Mouse (Mus musculus) testis, adult 2 months (tissue): ENCODE results near the gene Fcrl1. TPM values are rescaled to one million over a fixed set of nuclear protein-coding genes. Genes with fewer than 3 reads are reported as not detected.

Experiments
- H3K27ac ChIP-seq: fragments of 200-500 bp; 2 replicates; pipeline ENCODE4 v1.5.1; 2012; ENCODE audit warnings: low read depth, low read length; ENCODE audit not compliant: control insufficient read depth, insufficient read depth
- H3K27me3 ChIP-seq: fragments of 200-500 bp; 2 replicates; pipeline ENCODE4 v1.6.1; 2012; ENCODE audit warnings: mild to moderate bottlenecking, low read length, moderate library complexity; ENCODE audit not compliant: control insufficient read depth, insufficient read depth
- H3K36me3 ChIP-seq: fragments of 200-500 bp; 2 replicates; pipeline ENCODE4 v1.6.1; 2012; ENCODE audit warnings: mild to moderate bottlenecking, low read length; ENCODE audit not compliant: control insufficient read depth, insufficient read depth
- H3K4me1 ChIP-seq: fragments of 200-500 bp; 2 replicates; pipeline ENCODE4 v1.6.1; 2012; ENCODE audit warnings: low read length; ENCODE audit not compliant: control insufficient read depth, insufficient read depth
- H3K4me3 ChIP-seq: fragments of 200-500 bp; 2 replicates; pipeline ENCODE4 v1.5.1; 2012; ENCODE audit warnings: low read depth, mild to moderate bottlenecking, low read length, moderate library complexity, mixed read lengths; ENCODE audit not compliant: control insufficient read depth
- CTCF ChIP-seq: fragments of 200-500 bp; IDR thresholded peaks from 2 replicates; pipeline ENCODE4 v1.5.1; 2012; ENCODE audit warnings: low read depth, mild to moderate bottlenecking, inconsistent platforms, low read length, moderate library complexity; ENCODE audit not compliant: control insufficient read depth, insufficient read depth, insufficient replicate concordance
- POLR2A ChIP-seq: fragments of 200-500 bp; IDR thresholded peaks from 2 replicates; pipeline ENCODE4 v1.6.1; 2012; ENCODE audit warnings: low read depth, mild to moderate bottlenecking, inconsistent platforms, low read length, moderate library complexity; ENCODE audit not compliant: control insufficient read depth
- polyA plus RNA-seq: library from polyadenylated mRNA; depleted of rRNA; stranded (reverse); fragments of >200 nt; gene quantifications from 2 replicates; pipeline ENCODE4 v1.2.3, GENCODE M21; 2012

The Fcrl1 gene
- polyA plus RNA-seq, 1 experiment, result not detected

GRCm38 (mm10) chr3:87385105-87385504 is 8.9 kb downstream of the Fcrl1 start:
- Histone ChIP-seq H3K4me3 (no peak overlapping the region), H3K4me1 (no peaks in the 10 kb centered on the region; the same call in 1 of the 2 replicates), H3K27ac (no peak overlapping the region), H3K27me3 (no peaks in the 10 kb centered on the region), H3K36me3 (no peaks in the 10 kb centered on the region)
- TF ChIP-seq POLR2A, result no peak
- TF ChIP-seq CTCF, result no peak

GRCm38 (mm10) chr3:87390935-87391334 is 14.7 kb downstream of the Fcrl1 start:
- TF ChIP-seq CTCF (no peak), POLR2A (no peak)

DNA sequence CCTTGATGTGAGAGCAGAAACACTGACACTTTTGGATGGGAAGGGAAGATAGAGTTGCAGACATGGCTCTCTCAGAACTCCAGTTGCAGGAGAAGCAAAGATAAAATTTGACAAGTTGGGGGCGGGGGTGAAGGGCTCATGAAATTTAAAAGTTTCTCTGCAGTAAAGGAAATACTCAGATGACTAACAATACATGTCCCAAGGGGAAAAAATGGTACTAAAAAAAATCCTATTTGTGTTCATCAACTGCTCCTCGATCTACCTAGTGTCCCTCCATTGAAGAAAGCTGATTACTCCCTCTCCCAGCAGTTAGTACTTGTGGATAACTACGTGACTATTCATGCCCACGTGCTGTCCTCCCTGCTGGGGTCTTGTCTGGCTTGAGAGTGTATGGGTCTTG is 22.6 kb downstream of the Fcrl1 start:
- H3K27me3 ChIP-seq, result no peaks in the 10 kb centered on the region

More at GRCm38 (mm10) chr3:87390935-87391334, 14.7 kb downstream of the Fcrl1 start:
- no peaks in the 10 kb centered on the region for H3K4me1 ChIP-seq
- no peak overlapping the region for H3K27ac ChIP-seq
- H3K36me3 ChIP-seq, result no peaks in the 10 kb centered on the region
- no peak overlapping the region for H3K4me3 ChIP-seq
- H3K27me3 ChIP-seq, result no peaks in the 10 kb centered on the region

GRCm38 (mm10) chr3:87399906-87400305 is 23.7 kb downstream of the Fcrl1 start:
- Histone ChIP-seq H3K27ac (no peak overlapping the region), H3K4me1 (no peaks in the 10 kb centered on the region), H3K27me3 (no peaks in the 10 kb centered on the region), H3K4me3 (no peak overlapping the region), H3K36me3 (no peaks in the 10 kb centered on the region)
- TF ChIP-seq CTCF, result no peak
- no peak for TF ChIP-seq POLR2A

More for the DNA sequence above, 22.6 kb downstream of the Fcrl1 start:
- no peak for TF ChIP-seq CTCF
- TF ChIP-seq POLR2A, result no peak
- H3K4me1 ChIP-seq, result no peaks in the 10 kb centered on the region
- H3K27ac ChIP-seq, result no peak overlapping the region
- H3K4me3 ChIP-seq, result no peak overlapping the region
- no peaks in the 10 kb centered on the region for H3K36me3 ChIP-seq

DNA sequence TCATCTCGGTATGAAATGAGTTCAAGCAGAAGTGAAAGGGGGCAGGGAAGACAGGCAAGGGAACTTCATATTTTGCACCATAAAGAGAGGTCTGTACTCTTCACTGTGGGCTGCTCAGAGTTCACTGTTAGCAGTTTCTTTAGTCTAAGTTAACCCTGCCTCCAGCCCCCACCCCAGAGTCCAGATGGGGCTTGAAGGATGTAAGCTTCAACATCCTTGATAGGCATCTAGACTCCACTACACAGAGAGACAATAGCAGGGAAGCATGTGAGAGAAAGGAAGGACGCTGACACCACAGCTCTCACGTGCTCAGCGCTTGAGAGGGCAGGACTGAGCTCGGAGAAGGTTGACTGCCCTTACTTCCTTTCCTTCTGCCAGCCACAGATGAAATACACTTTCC is 25.1 kb downstream of the Fcrl1 start:
- no peak overlapping the region for H3K27ac ChIP-seq
- no peaks in the 10 kb centered on the region for H3K27me3 ChIP-seq
- H3K4me3 ChIP-seq, result no peak overlapping the region
- no peak for TF ChIP-seq CTCF
- TF ChIP-seq POLR2A, result no peak
- H3K4me1 ChIP-seq, result no peaks in the 10 kb centered on the region
- H3K36me3 ChIP-seq, result no peaks in the 10 kb centered on the region

GRCm38 (mm10) chr3:87408171-87408570 is 32.0 kb downstream of the Fcrl1 start:
- Histone ChIP-seq H3K27ac (no peak overlapping the region), H3K27me3 (no peaks in the 10 kb centered on the region), H3K36me3 (no peaks in the 10 kb centered on the region), H3K4me1 (peaks cover 4% of the 10 kb centered on the region; the same call in 1 of the 2 replicates), H3K4me3 (no peak overlapping the region)
- TF ChIP-seq CTCF (peak; percentile 75; the same call in 1 of the 2 replicates), POLR2A (no peak)

GRCm38 (mm10) chr3:87409196-87409935 is 33.2 kb downstream of the Fcrl1 start:
- Histone ChIP-seq H3K4me1 (peaks cover 4% of the 10 kb centered on the region; the same call in 1 of the 2 replicates), H3K36me3 (no peaks in the 10 kb centered on the region), H3K27me3 (no peaks in the 10 kb centered on the region), H3K4me3 (no peak overlapping the region), H3K27ac (no peak overlapping the region)
- no peak for TF ChIP-seq POLR2A
- no peak for TF ChIP-seq CTCF

DNA sequence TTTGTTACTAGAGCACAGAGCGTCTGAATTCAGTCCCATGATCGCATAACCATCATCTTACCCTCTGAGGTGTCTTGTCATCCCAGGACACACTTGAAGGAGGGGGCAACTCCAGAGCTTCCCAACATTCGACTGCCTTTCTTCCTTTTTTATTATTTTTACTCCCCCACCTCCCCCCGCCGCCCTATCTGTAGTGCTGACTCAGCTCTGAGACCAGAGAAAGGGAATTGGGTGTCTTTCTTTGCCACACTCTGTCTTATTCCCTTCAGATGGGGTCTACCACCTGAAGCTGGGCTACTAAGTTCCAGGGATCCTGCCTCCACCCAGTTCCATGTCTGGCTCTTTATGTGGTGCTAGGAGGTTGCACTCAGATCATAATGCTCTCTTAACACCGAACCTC is 34.4 kb downstream of the Fcrl1 start:
- H3K36me3 ChIP-seq, result no peaks in the 10 kb centered on the region
- no peak overlapping the region for H3K27ac ChIP-seq
- H3K4me1 ChIP-seq, result peaks cover 4% of the 10 kb centered on the region; the same call in 1 of the 2 replicates
- H3K4me3 ChIP-seq, result no peak overlapping the region
- no peaks in the 10 kb centered on the region for H3K27me3 ChIP-seq
- TF ChIP-seq CTCF (no peak), POLR2A (no peak)
